Mouse (Mus musculus) ES-E14 (cell line): ENCODE results near the gene Cdc37. TPM values are rescaled to one million over a fixed set of nuclear protein-coding genes. Genes with fewer than 3 reads are reported as not detected.

ENCODE experiments used
- DNase-seq: peaks from one replicate; pipeline ENCODE4 v3.0.0-alpha.2; 2013; ENCODE audit warnings: low read depth, low spot score
- H3K27ac ChIP-seq: 2 replicates; pipeline ENCODE4 v1.5.1; 2012; ENCODE audit warnings: low read depth, mild to moderate bottlenecking, low read length, moderate library complexity, mixed read lengths; ENCODE audit not compliant: poor library complexity, insufficient read depth, severe bottlenecking
- H3K36me3 ChIP-seq: 2 replicates; pipeline ENCODE4 v1.6.1; 2012; ENCODE audit warnings: mild to moderate bottlenecking, low read length, moderate library complexity, mixed read lengths; ENCODE audit not compliant: control insufficient read depth, poor library complexity, insufficient read depth, severe bottlenecking
- H3K4me1 ChIP-seq, 2 experiments: fragments of 150-350 bp in 1 of 2; sonication (generic) in 1 of 2; 2 replicates each; pipeline ENCODE4 v1.6.1; 2012; ENCODE audit warnings: low read length in 2 of 2, mild to moderate bottlenecking in 1 of 2, mixed read lengths in 1 of 2; ENCODE audit not compliant: control insufficient read depth in 2 of 2, insufficient read depth in 2 of 2, poor library complexity in 1 of 2
- H3K4me3 ChIP-seq, 2 experiments: fragments of 150-350 bp in 1 of 2; sonication (generic) in 1 of 2; 2 replicates each; pipeline ENCODE4 v1.5.1; 2012; ENCODE audit warnings: low read length in 2 of 2, low read depth in 1 of 2, mild to moderate bottlenecking in 1 of 2, mixed read lengths in 1 of 2; ENCODE audit not compliant: insufficient read depth in 1 of 2, poor library complexity in 1 of 2, severe bottlenecking in 1 of 2
- H3K9ac ChIP-seq: 2 replicates; pipeline ENCODE4 v1.6.1; 2012; ENCODE audit warnings: low read depth, mild to moderate bottlenecking, low read length, mixed read lengths; ENCODE audit not compliant: poor library complexity, insufficient read depth, severe bottlenecking
- H3K9me3 ChIP-seq: fragments of 150-350 bp; sonication (generic); 2 replicates; pipeline ENCODE4 v1.6.1; 2012; ENCODE audit warnings: low read depth, mild to moderate bottlenecking, low read length; ENCODE audit not compliant: control insufficient read depth, insufficient read depth
- CHD2 ChIP-seq: IDR thresholded peaks from 2 replicates; pipeline ENCODE4 v1.6.1; 2014; ENCODE audit warnings: mild to moderate bottlenecking, low read depth, low read length, inconsistent platforms
- HCFC1 ChIP-seq: IDR thresholded peaks from 2 replicates; pipeline ENCODE4 v1.6.1; 2012; ENCODE audit warnings: low read length, inconsistent platforms, borderline replicate concordance; ENCODE audit not compliant: insufficient read depth
- MAFK ChIP-seq: IDR thresholded peaks from 2 replicates; pipeline ENCODE4 v1.6.1; 2014; ENCODE audit warnings: mild to moderate bottlenecking, low read depth, low read length, inconsistent platforms; ENCODE audit not compliant: insufficient read depth
- ZC3H11A ChIP-seq: IDR thresholded peaks from 2 replicates; pipeline ENCODE4 v1.6.1; 2012; ENCODE audit warnings: low read depth, mild to moderate bottlenecking, inconsistent platforms, low read length, borderline replicate concordance
- ZNF384 ChIP-seq: IDR thresholded peaks from 2 replicates; pipeline ENCODE4 v1.6.1; 2012; ENCODE audit warnings: low read depth, low read length, inconsistent platforms
- in situ Hi-C, 2 experiments: fragments of 600-800 bp; cut with MboI; formaldehyde crosslinking; loops; one replicate each; pipeline ENCODE4 v1.15.1; 2025; ENCODE audit warnings: low sequenced_read_pairs in 2 of 2, inconsistent platforms in 1 of 2; ENCODE audit not compliant: unreplicated experiment in 2 of 2
- total RNA-seq: library from RNA; depleted of rRNA; stranded (reverse); fragments of 300-350 nt; gene quantifications from 2 replicates; pipeline ENCODE4 v1.2.3, GENCODE M21; 2012

Cdc37 gene
- total RNA-seq, 1 experiment: 165 TPM

DNA sequence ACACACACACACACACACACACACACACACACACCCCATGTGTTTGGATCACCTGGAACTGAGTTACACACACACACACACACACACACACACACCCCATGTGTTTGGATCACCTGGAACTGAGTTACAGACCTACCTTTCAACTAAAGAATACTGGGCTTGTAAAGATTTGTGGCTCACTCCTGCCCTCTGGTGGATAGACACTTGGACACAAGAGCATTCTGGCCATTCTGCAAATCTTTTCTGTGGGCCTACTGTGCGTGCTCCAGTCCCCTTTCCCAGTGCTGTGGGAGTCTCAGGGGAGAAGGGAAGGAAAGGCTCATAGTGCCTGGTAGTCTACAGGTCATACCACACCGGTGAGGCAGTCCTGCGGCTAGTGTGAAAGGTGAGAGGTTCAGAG lies 12.6 kb downstream of the Cdc37 start:
- H3K9ac ChIP-seq: no peak overlapping the region
- no peak overlapping the region for H3K27ac ChIP-seq
- TF ChIP-seq MAFK: no peak
- TF ChIP-seq ZC3H11A: peak; percentile 27; the same call in 1 of the 2 replicates
- H3K4me1 ChIP-seq: peaks cover 0 to 5% of the 10 kb centered on the region in 2 experiments; a peak in 2 of 4 replicates
- peaks cover 31% of the 10 kb centered on the region for H3K36me3 ChIP-seq
- DNase-seq: peak; percentile 76
- no peak overlapping the region for H3K4me3 ChIP-seq
- in situ Hi-C loops: no loop called here
- no peaks in the 10 kb centered on the region for H3K9me3 ChIP-seq

- Histone ChIP-seq H3K9ac (no peak overlapping the region), H3K27ac (no peak overlapping the region), H3K36me3 (peaks cover 26% of the 10 kb centered on the region), H3K4me3 (no peak overlapping the region), H3K4me1 (peaks cover 0 to 5% of the 10 kb centered on the region in 2 experiments; a peak in 2 of 4 replicates), H3K9me3 (no peaks in the 10 kb centered on the region)
- TF ChIP-seq CHD2 (no peak), ZNF384 (no peak), HCFC1 (no peak), MAFK (no peak), ZC3H11A (no peak)
- in situ Hi-C loops: no loop called here
- DNase-seq: no peak
Measured at GRCm38 (mm10) chr9:21136401-21136800, 13.4 kb downstream of the Cdc37 start.

DNA sequence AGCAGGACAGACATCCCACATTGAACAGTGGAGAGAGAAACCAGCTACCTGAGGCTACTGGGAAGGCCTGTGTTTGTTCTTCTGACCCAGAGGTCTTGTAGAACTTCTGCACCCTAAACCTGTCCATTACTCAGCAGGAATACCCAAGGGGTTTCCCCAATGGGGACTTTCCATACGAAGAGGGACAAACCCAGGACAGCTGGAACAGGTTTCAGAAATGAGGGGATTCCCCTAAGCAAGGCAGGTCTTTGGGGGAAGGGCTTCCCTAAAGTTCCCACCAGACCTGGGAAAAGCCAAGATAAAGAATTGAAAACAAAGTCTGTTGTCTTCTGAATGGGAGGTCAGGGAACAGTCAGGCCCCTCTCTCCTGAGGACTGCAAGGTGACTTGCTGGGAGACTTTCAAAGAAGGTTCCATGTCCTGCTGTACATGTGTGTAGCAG lies 13.8 kb downstream of the Cdc37 start:
- no peak for TF ChIP-seq MAFK
- no peak for TF ChIP-seq CHD2
- no peak for TF ChIP-seq HCFC1
- no peak for TF ChIP-seq ZC3H11A
- TF ChIP-seq ZNF384: no peak
- H3K9ac ChIP-seq: no peak overlapping the region
- H3K4me1 ChIP-seq: peaks cover 0 to 5% of the 10 kb centered on the region in 2 experiments; a peak in 2 of 4 replicates
- no peak for DNase-seq
- peaks cover 22% of the 10 kb centered on the region for H3K36me3 ChIP-seq
- no peak overlapping the region for H3K4me3 ChIP-seq
- H3K27ac ChIP-seq: no peak overlapping the region
- no peaks in the 10 kb centered on the region for H3K9me3 ChIP-seq
- in situ Hi-C loops: no loop called here

GRCm38 (mm10) chr9:21135329-21135890 lies 14.4 kb downstream of the Cdc37 start:
- TF ChIP-seq ZC3H11A (no peak), CHD2 (no peak), ZNF384 (no peak), MAFK (no peak), HCFC1 (no peak)
- in situ Hi-C loops: no loop called here

More at GRCm38 (mm10) chr9:21135329-21135890, 14.4 kb downstream of the Cdc37 start:
- Histone ChIP-seq H3K4me1 (peaks cover 0 to 5% of the 10 kb centered on the region in 2 experiments; a peak in 2 of 4 replicates), H3K27ac (no peak overlapping the region), H3K9me3 (no peaks in the 10 kb centered on the region), H3K36me3 (peaks cover 17% of the 10 kb centered on the region), H3K4me3 (no peak overlapping the region), H3K9ac (no peak overlapping the region)
- DNase-seq: no peak
